Mouse (Mus musculus): ENCODE measurements around the gene Mus81.

GRCm38 (mm10) chr19:5485821-5486220 lies 2.4 kb downstream of the Mus81 start:
- no peak for TF ChIP-seq CTCF (IDR thresholded peaks at IDR 0.05; ENCODE audit: extremely low read depth, insufficient read depth, insufficient read length, insufficient replicate concordance)
- TF ChIP-seq POLR2A (IDR thresholded peaks at IDR 0.05; ENCODE audit: low read depth, low read length) = no peak
